Mouse (Mus musculus) liver, adult 2 months (tissue): ENCODE results near the gene Aldob. TPM values are rescaled to one million over a fixed set of nuclear protein-coding genes. Genes with fewer than 3 reads are reported as not detected.

Experiments
- DNase-seq: peaks from one replicate; pipeline ENCODE4 v3.0.0-alpha.2; 2011; ENCODE audit warnings: low read depth, low spot score; ENCODE audit errors: extremely low read depth
- H3K27ac ChIP-seq: fragments of 200-500 bp; replicated peaks from 2 replicates; pipeline ENCODE4 v1.5.1; 2012; ENCODE audit warnings: low read depth, mild to moderate bottlenecking, control low read depth, inconsistent platforms, low read length; ENCODE audit not compliant: insufficient read depth
- H3K27me3 ChIP-seq: fragments of 200-500 bp; 2 replicates; pipeline ENCODE4 v1.6.1; 2012; ENCODE audit warnings: mild to moderate bottlenecking, moderate library complexity, low read length, inconsistent platforms; ENCODE audit not compliant: control insufficient read depth, insufficient read depth
- H3K36me3 ChIP-seq: fragments of 200-500 bp; 2 replicates; pipeline ENCODE4 v1.6.1; 2012; ENCODE audit warnings: low read length, inconsistent platforms; ENCODE audit not compliant: control insufficient read depth, insufficient read depth
- H3K4me1 ChIP-seq: fragments of 200-500 bp; 2 replicates; pipeline ENCODE4 v1.6.1; 2011; ENCODE audit warnings: low read length; ENCODE audit not compliant: control insufficient read depth, insufficient read depth
- H3K4me3 ChIP-seq: fragments of 200-500 bp; 2 replicates; pipeline ENCODE4 v1.5.1; 2011; ENCODE audit warnings: low read depth, mild to moderate bottlenecking, control low read depth, low read length, moderate library complexity; ENCODE audit not compliant: insufficient read depth
- H3K79me2 ChIP-seq: fragments of 200-500 bp; 2 replicates; pipeline ENCODE4 v1.6.1; 2012; ENCODE audit warnings: inconsistent platforms, mild to moderate bottlenecking, low read length, moderate library complexity; ENCODE audit not compliant: control insufficient read depth, insufficient read depth
- H3K9ac ChIP-seq: fragments of 200-500 bp; 2 replicates; pipeline ENCODE4 v1.6.1; 2012; ENCODE audit warnings: low read depth, mild to moderate bottlenecking, control low read depth, inconsistent platforms, low read length
- CTCF ChIP-seq: fragments of 200-500 bp; IDR thresholded peaks from 2 replicates; pipeline ENCODE4 v1.5.1; 2011; ENCODE audit warnings: low read depth, low read length, control low read depth
- POLR2A ChIP-seq: fragments of 200-500 bp; IDR thresholded peaks from 2 replicates; pipeline ENCODE4 v1.6.1; 2011; ENCODE audit warnings: low read length, control low read depth; ENCODE audit not compliant: insufficient read depth; ENCODE audit errors: extremely low read depth
- WGBS: fragments of 180-500 bp; shearing (Covaris S2); methylation state at CpG from one replicate; pipeline ENCODE4 v1.1.7; 2018; 5-methylcytosine and 5-hydroxymethylcytosine counted together
- polyA plus RNA-seq: library from polyadenylated mRNA; depleted of rRNA; stranded (reverse); fragments of >200 nt; gene quantifications from 2 replicates; pipeline ENCODE4 v1.2.3, GENCODE M21; 2012; rRNA removed
- total RNA-seq: library from RNA; depleted of rRNA; stranded (reverse); fragments of >200 nt; gene quantifications from 2 replicates; pipeline ENCODE4 v1.2.3, GENCODE M21; 2014; rRNA removed

Gene Aldob
- total RNA-seq (3,873 and 3,924 TPM in 2 replicates), polyA plus RNA-seq (2,627 and 3,122 TPM in 2 replicates)

- H3K36me3 ChIP-seq = peaks cover 28% of the 10 kb centered on the region
- peak within 1 kb of the TSS; percentile 92 for H3K9ac ChIP-seq
- H3K4me1 ChIP-seq = peaks cover 17% of the 10 kb centered on the region
- peak; percentile 81; the same call in 1 of the 2 replicates for TF ChIP-seq POLR2A
- TF ChIP-seq CTCF = no peak
- DNase-seq = peak; percentile 97
- no peaks in the 10 kb centered on the region for H3K79me2 ChIP-seq
- peak within 1 kb of the TSS; percentile 60 for H3K4me3 ChIP-seq
- H3K27me3 ChIP-seq = no peaks in the 10 kb centered on the region
- peak within 1 kb of the TSS; percentile 98 for H3K27ac ChIP-seq
- whole genome bisulfite sequencing = 0% methylated on average over 3 of the region's 3 CpGs
Observed at GRCm38 (mm10) chr4:49549383-49549782, at the start of gene Aldob. Gene Aldob (minus strand): TSS chr4:49549546.

- Histone ChIP-seq H3K27me3 (peaks cover 6% of the 10 kb centered on the region), H3K79me2 (no peaks in the 10 kb centered on the region), H3K36me3 (no peaks in the 10 kb centered on the region), H3K4me3 (peak within 1 kb of the TSS; percentile 75), H3K27ac (no peak within 1 kb of the TSS), H3K4me1 (0 out of 2 replicates have a peak, but pooled peaks cover 1% of the 10 kb centered on the region), H3K9ac (peak within 1 kb of the TSS; percentile 68)
- DNase-seq = no peak
- WGBS = 3% methylated on average over 77 of the region's 77 CpGs
- TF ChIP-seq CTCF = no peak
- no peak for TF ChIP-seq POLR2A
Observed at GRCm38 (mm10) chr4:49597183-49598100, 48.1 kb upstream of the Aldob start, which contains the start of gene Tmem246. Gene Tmem246 (minus strand): TSS chr4:49597876.

DNA sequence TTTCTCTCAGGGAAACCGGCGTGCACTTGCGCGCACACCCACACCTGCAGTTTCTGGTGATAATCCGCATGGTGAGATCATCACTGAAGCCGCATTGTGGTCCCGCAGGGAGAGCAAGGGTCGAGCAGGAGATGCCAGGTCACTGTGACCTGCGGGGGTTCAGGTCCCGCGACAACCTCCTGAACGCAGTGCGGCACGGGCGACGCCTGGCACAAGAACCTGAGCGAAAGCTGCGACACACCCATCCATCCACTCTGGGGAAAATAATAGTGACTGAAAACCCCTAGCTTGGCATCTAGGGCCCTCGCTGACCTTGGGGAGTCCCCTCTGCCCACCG is 47.5 kb upstream of the Aldob start:
- TF ChIP-seq CTCF = no peak
- TF ChIP-seq POLR2A = no peak
- 3% methylated on average over 20 of the region's 20 CpGs for WGBS
- Histone ChIP-seq H3K27ac (no peak overlapping the region), H3K9ac (peak overlapping the region; percentile 68), H3K4me1 (0 out of 2 replicates have a peak, but pooled peaks cover 1% of the 10 kb centered on the region), H3K79me2 (no peaks in the 10 kb centered on the region), H3K36me3 (no peaks in the 10 kb centered on the region), H3K4me3 (peak overlapping the region; percentile 75), H3K27me3 (peaks cover 6% of the 10 kb centered on the region)
- DNase-seq = no peak

GRCm38 (mm10) chr4:49590152-49590551 is 40.8 kb upstream of the Aldob start:
- no peak overlapping the region for H3K4me3 ChIP-seq
- no peaks in the 10 kb centered on the region for H3K36me3 ChIP-seq
- H3K27me3 ChIP-seq = no peaks in the 10 kb centered on the region
- WGBS = 69% methylated on average over 2 of the region's 2 CpGs
- no peaks in the 10 kb centered on the region for H3K79me2 ChIP-seq
- TF ChIP-seq POLR2A = no peak
- no peak for TF ChIP-seq CTCF
- DNase-seq = no peak
- no peaks in the 10 kb centered on the region for H3K4me1 ChIP-seq
- H3K9ac ChIP-seq = no peak overlapping the region
- H3K27ac ChIP-seq = no peak overlapping the region

DNA sequence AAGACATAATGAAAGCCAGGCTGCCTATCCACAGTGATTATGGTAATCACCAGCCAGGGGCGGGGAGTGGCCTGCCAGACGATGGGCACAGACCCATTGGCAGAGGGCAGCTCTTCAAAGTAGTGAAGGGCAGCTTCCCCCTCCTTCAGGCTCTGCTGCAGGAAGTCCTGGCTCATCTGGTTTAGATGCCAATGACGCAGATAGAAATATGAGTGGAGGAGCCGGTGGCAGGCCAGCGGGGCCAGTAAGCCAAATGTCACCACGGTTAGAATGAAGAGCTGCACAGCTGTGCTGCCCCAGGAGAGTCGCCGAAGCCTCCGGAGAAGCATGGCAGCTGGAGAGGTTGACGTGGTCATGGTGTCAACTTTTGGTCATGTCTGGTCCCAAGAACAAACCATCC is 37.5 kb upstream of the Aldob start:
- no peak for TF ChIP-seq POLR2A
- Histone ChIP-seq H3K27me3 (no peaks in the 10 kb centered on the region), H3K79me2 (no peaks in the 10 kb centered on the region), H3K9ac (no peak overlapping the region), H3K36me3 (no peaks in the 10 kb centered on the region), H3K4me1 (no peaks in the 10 kb centered on the region), H3K4me3 (no peak overlapping the region), H3K27ac (no peak overlapping the region)
- 95% methylated on average over 10 of the region's 10 CpGs for whole genome bisulfite sequencing
- DNase-seq = no peak

GRCm38 (mm10) chr4:49585524-49586101 is 36.3 kb upstream of the Aldob start:
- H3K4me1 ChIP-seq = no peaks in the 10 kb centered on the region
- TF ChIP-seq CTCF = no peak
- TF ChIP-seq POLR2A = no peak
- no peak for DNase-seq

More at GRCm38 (mm10) chr4:49585524-49586101, 36.3 kb upstream of the Aldob start:
- Histone ChIP-seq H3K36me3 (no peaks in the 10 kb centered on the region), H3K4me3 (no peak overlapping the region), H3K27ac (no peak overlapping the region), H3K27me3 (no peaks in the 10 kb centered on the region), H3K9ac (no peak overlapping the region), H3K79me2 (no peaks in the 10 kb centered on the region)
- 76% methylated on average over 7 of the region's 7 CpGs for WGBS
